In genomic region chr2:37485370-37485769, GRCm38 (mm10) we compare ENCODE assay signal across 10 mouse cellular contexts. TPM values are rescaled to one million over a fixed set of nuclear protein-coding genes. Genes with fewer than 3 reads are reported as not detected.
DNase-seq lines count a peak whose midpoint lies in the region; ATAC-seq and TF ChIP-seq lines count a peak whose summit lies in the region.
"Had no signal": no experiment of that assay in that cellular context is flagged by ENCODE, and none has a peak within 500 bp of the region (broad histone marks: within the 10 kb centered on the region; RNA-seq: fewer than 3 reads in every experiment).

No protein-coding gene starts in this region.

- no peak overlapping the region for H3K27ac ChIP-seq in liver, embryonic 13.5 days
- H3K27ac ChIP-seq: heart, embryonic 13.5 days; midbrain, embryonic 12.5 days had no signal

- no peaks in the 10 kb centered on the region for H3K27me3 ChIP-seq in E14TG2a.4 (ENCODE audit: insufficient read depth, low read length)
- no peaks in the 10 kb centered on the region for H3K27me3 ChIP-seq in liver, embryonic 13.5 days
- H3K27me3 ChIP-seq: heart, embryonic 13.5 days; midbrain, embryonic 12.5 days had no signal

- H3K36me3 ChIP-seq in E14TG2a.4 (ENCODE audit: insufficient read depth, low read length): peaks cover 77% of the 10 kb centered on the region
- peaks cover 11% of the 10 kb centered on the region for H3K36me3 ChIP-seq in liver, embryonic 13.5 days

- H3K4me2 ChIP-seq in liver, embryonic 13.5 days: no peak overlapping the region
- H3K4me2 ChIP-seq: heart, embryonic 13.5 days; midbrain, embryonic 12.5 days had no signal

- no peaks in the 10 kb centered on the region for H3K9me3 ChIP-seq in E14TG2a.4 (ENCODE audit: low read length)
- no peaks in the 10 kb centered on the region for H3K9me3 ChIP-seq in liver, embryonic 13.5 days (replicated peaks)
- H3K9me3 ChIP-seq: heart, embryonic 13.5 days; midbrain, embryonic 12.5 days had no signal

- no peak overlapping the region for H3K9ac ChIP-seq in liver, embryonic 13.5 days
- H3K9ac ChIP-seq: heart, embryonic 13.5 days; midbrain, embryonic 12.5 days had no signal

- H3K4me1 ChIP-seq in E14TG2a.4 (replicated peaks; ENCODE audit: low read depth, low read length): peaks cover 5% of the 10 kb centered on the region
- H3K4me1 ChIP-seq in liver, embryonic 13.5 days (replicated peaks): peaks cover 21% of the 10 kb centered on the region
- H3K4me1 ChIP-seq: heart, embryonic 13.5 days; midbrain, embryonic 12.5 days had no signal

- no peak overlapping the region for H3K4me3 ChIP-seq in E14TG2a.4 (replicated peaks; ENCODE audit: low read length)
- no peak overlapping the region for H3K4me3 ChIP-seq in liver, embryonic 13.5 days (replicated peaks)
- H3K4me3 ChIP-seq: heart, embryonic 13.5 days; midbrain, embryonic 12.5 days had no signal

- DNase-seq in cerebellum, adult 8-10 months: peak; percentile 29
- DNase-seq in cerebellum, adult 9-11 months: no peak
- peak; percentile 43 for DNase-seq in layer of hippocampus, adult 11-12 months (ENCODE audit: low spot score)
- no peak for DNase-seq in layer of hippocampus, adult 8-10 months (ENCODE audit: low spot score in 2 of 2)
- peak; percentile 66 for DNase-seq in embryo, embryonic 11 days
- peak; percentile 10 for DNase-seq in liver, embryonic 13.5 days
- peak; percentile 49 for DNase-seq in thymus, postnatal 4 days

- TF ChIP-seq CTCF in E14TG2a.4 (conservative IDR thresholded peaks at IDR 0.05; ENCODE audit: low read length): peak; percentile 50

- 83% methylated on average over 1 of the region's 1 CpGs for WGBS in liver, embryonic 13.5 days (ENCODE audit: insufficient replicate concordance)

- no peak for ATAC-seq in liver, embryonic 13.5 days (ENCODE audit: low read depth)

RNA-seq across cellular contexts. Expression of gene Gpr21, which starts 30.8 kb away (rescaled TPM):
- total RNA-seq in layer of hippocampus, adult 8-10 months (2022): 1 to 10 TPM; 2.5 to 4.7 (median 3.9) TPM
- polyA plus RNA-seq in liver, embryonic 13.5 days (2015; fragmentation: Nextera tagmentation; extraction: Ambion mirVana): 0.08 and 0.13 TPM in 2 replicates

RNA-seq across cellular contexts. Expression of gene Rabgap1, which starts 42.3 kb away (rescaled TPM):
- 100 to 1,000 TPM in 1 of 4 experiments, 10 to 100 TPM in 3; 85.8 to 106 (median 90.2) TPM for total RNA-seq in layer of hippocampus, adult 8-10 months (2022)
- polyA plus RNA-seq in liver, embryonic 13.5 days (2015; fragmentation: Nextera tagmentation; extraction: Ambion mirVana): 7.4 and 8.8 TPM in 2 replicates

RNA-seq across cellular contexts. Expression of gene Zbtb6, which starts 42.4 kb away (rescaled TPM):
- 10 to 100 TPM; 12.3 to 16.7 (median 15.0) TPM for total RNA-seq in layer of hippocampus, adult 8-10 months (2022)
- 2.4 and 3.6 TPM in 2 replicates for polyA plus RNA-seq in liver, embryonic 13.5 days (2015; fragmentation: Nextera tagmentation; extraction: Ambion mirVana)

RNA-seq across cellular contexts. Expression of gene Zbtb26, which starts 42.4 kb away (rescaled TPM):
- total RNA-seq in layer of hippocampus, adult 8-10 months (2022): 10 to 100 TPM in 2 of 4 experiments, 1 to 10 TPM in 2; 9.8 to 14.7 (median 11.6) TPM
- polyA plus RNA-seq in liver, embryonic 13.5 days (2015; fragmentation: Nextera tagmentation; extraction: Ambion mirVana): 1.7 and 2.1 TPM in 2 replicates

Comparison
In these comparisons a context has a peak if more than half of its experiments do, and no peak if none do; other contexts are left out.
1. DNase-seq: peak in cerebellum, adult 8-10 months (single experiment), layer of hippocampus, adult 11-12 months (single experiment), embryo, embryonic 11 days (single experiment), liver, embryonic 13.5 days (single experiment) and thymus, postnatal 4 days (single experiment); none in cerebellum, adult 9-11 months (single experiment) and layer of hippocampus, adult 8-10 months (0 of 2).